Mouse (Mus musculus) liver, adult 2 months (tissue): ENCODE measurements around the gene Gnb1. TPM values are rescaled to one million over a fixed set of nuclear protein-coding genes. Genes with fewer than 3 reads are reported as not detected.

Source experiments
- DNase-seq: peaks from one replicate; pipeline ENCODE4 v3.0.0-alpha.2; 2011; ENCODE audit warnings: low read depth, low spot score; ENCODE audit errors: extremely low read depth
- H3K27ac ChIP-seq: fragments of 200-500 bp; replicated peaks from 2 replicates; pipeline ENCODE4 v1.5.1; 2012; ENCODE audit warnings: low read depth, mild to moderate bottlenecking, control low read depth, inconsistent platforms, low read length; ENCODE audit not compliant: insufficient read depth
- H3K27me3 ChIP-seq: fragments of 200-500 bp; 2 replicates; pipeline ENCODE4 v1.6.1; 2012; ENCODE audit warnings: mild to moderate bottlenecking, moderate library complexity, low read length, inconsistent platforms; ENCODE audit not compliant: control insufficient read depth, insufficient read depth
- H3K36me3 ChIP-seq: fragments of 200-500 bp; 2 replicates; pipeline ENCODE4 v1.6.1; 2012; ENCODE audit warnings: low read length, inconsistent platforms; ENCODE audit not compliant: control insufficient read depth, insufficient read depth
- H3K4me1 ChIP-seq: fragments of 200-500 bp; 2 replicates; pipeline ENCODE4 v1.6.1; 2011; ENCODE audit warnings: low read length; ENCODE audit not compliant: control insufficient read depth, insufficient read depth
- H3K4me3 ChIP-seq: fragments of 200-500 bp; 2 replicates; pipeline ENCODE4 v1.5.1; 2011; ENCODE audit warnings: low read depth, mild to moderate bottlenecking, control low read depth, low read length, moderate library complexity; ENCODE audit not compliant: insufficient read depth
- H3K79me2 ChIP-seq: fragments of 200-500 bp; 2 replicates; pipeline ENCODE4 v1.6.1; 2012; ENCODE audit warnings: inconsistent platforms, mild to moderate bottlenecking, low read length, moderate library complexity; ENCODE audit not compliant: control insufficient read depth, insufficient read depth
- H3K9ac ChIP-seq: fragments of 200-500 bp; 2 replicates; pipeline ENCODE4 v1.6.1; 2012; ENCODE audit warnings: low read depth, mild to moderate bottlenecking, control low read depth, inconsistent platforms, low read length
- CTCF ChIP-seq: fragments of 200-500 bp; IDR thresholded peaks from 2 replicates; pipeline ENCODE4 v1.5.1; 2011; ENCODE audit warnings: low read depth, low read length, control low read depth
- POLR2A ChIP-seq: fragments of 200-500 bp; IDR thresholded peaks from 2 replicates; pipeline ENCODE4 v1.6.1; 2011; ENCODE audit warnings: low read length, control low read depth; ENCODE audit not compliant: insufficient read depth; ENCODE audit errors: extremely low read depth
- WGBS: fragments of 180-500 bp; shearing (Covaris S2); methylation state at CpG from one replicate; pipeline ENCODE4 v1.1.7; 2018; 5-methylcytosine and 5-hydroxymethylcytosine counted together
- polyA plus RNA-seq: library from polyadenylated mRNA; depleted of rRNA; stranded (reverse); fragments of >200 nt; gene quantifications from 2 replicates; pipeline ENCODE4 v1.2.3, GENCODE M21; 2012
- total RNA-seq: library from RNA; depleted of rRNA; stranded (reverse); fragments of >200 nt; gene quantifications from 2 replicates; pipeline ENCODE4 v1.2.3, GENCODE M21; 2014

The Gnb1 gene
- total and polyA plus RNA-seq, 2 experiments, result 26.5 to 143 TPM

DNA sequence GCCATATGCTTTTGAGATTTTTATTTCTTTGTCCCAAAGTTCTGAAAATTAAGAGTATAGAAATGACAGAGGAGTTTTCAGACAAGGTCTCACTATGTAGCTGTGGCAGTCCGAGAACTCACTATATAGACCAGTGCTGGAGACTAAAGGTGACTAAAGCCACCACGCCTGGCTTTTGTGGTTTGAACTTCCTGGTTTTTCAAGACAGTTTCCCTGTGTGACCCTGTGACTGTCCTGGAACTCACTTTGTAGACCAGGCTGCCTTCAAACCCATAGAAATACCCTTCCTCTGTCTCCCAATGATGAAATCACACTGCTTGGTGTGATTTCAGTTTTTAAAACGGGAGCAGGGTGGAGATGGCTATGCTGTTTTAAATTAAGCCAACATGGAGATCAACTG, 38.1 kb downstream of the Gnb1 start:
- H3K27me3 ChIP-seq, result no peaks in the 10 kb centered on the region

GRCm38 (mm10) chr4:155549993-155550392, 58.8 kb downstream of the Gnb1 start:
- no peak overlapping the region for H3K9ac ChIP-seq
- H3K27ac ChIP-seq, result no peak overlapping the region
- no peaks in the 10 kb centered on the region for H3K27me3 ChIP-seq
- no peaks in the 10 kb centered on the region for H3K4me1 ChIP-seq
- H3K79me2 ChIP-seq, result peaks cover 3% of the 10 kb centered on the region; the same call in 1 of the 2 replicates
- 93% methylated on average over 7 of the region's 7 CpGs for WGBS
- TF ChIP-seq POLR2A, result no peak
- no peak for TF ChIP-seq CTCF
- no peak overlapping the region for H3K4me3 ChIP-seq
- DNase-seq, result no peak
- H3K36me3 ChIP-seq, result peaks cover 30% of the 10 kb centered on the region

More for the DNA sequence above, 38.1 kb downstream of the Gnb1 start:
- Histone ChIP-seq H3K4me3 (no peak overlapping the region), H3K79me2 (peaks cover 16% of the 10 kb centered on the region), H3K27ac (no peak overlapping the region), H3K4me1 (peaks cover 3% of the 10 kb centered on the region), H3K9ac (no peak overlapping the region), H3K36me3 (peaks cover 28% of the 10 kb centered on the region)
- TF ChIP-seq POLR2A (no peak), CTCF (no peak)
- WGBS, result 88% methylated on average over 3 of the region's 3 CpGs
- peak; percentile 16 for DNase-seq

DNA sequence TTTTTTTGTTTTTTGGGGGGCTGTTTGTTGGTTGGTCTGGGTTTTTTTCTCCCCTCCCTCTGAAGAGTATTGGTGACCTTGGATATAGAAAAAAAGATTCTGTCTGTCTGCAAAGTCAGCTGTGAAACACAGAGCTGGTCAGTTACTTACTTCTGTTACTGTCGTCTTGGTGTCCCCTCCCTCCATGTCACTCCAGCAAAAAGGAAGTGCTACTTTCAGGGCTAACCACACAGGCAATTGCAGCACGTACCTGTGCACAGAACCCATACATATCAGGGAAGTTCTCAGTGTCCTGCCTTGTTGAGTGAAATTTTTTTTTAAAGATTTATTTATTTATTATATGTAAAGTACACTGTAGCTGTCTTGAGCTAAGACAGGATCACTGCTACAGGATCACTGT, 59.3 kb downstream of the Gnb1 start:
- DNase-seq, result no peak
- H3K4me1 ChIP-seq, result no peaks in the 10 kb centered on the region
- peaks cover 31% of the 10 kb centered on the region for H3K36me3 ChIP-seq
- 79% methylated on average over 2 of the region's 2 CpGs for WGBS
- H3K9ac ChIP-seq, result no peak overlapping the region
- H3K27ac ChIP-seq, result no peak overlapping the region
- TF ChIP-seq POLR2A (no peak), CTCF (no peak)
- H3K79me2 ChIP-seq, result peaks cover 3% of the 10 kb centered on the region; the same call in 1 of the 2 replicates
- no peak overlapping the region for H3K4me3 ChIP-seq
- no peaks in the 10 kb centered on the region for H3K27me3 ChIP-seq

GRCm38 (mm10) chr4:155551073-155551472, 59.9 kb downstream of the Gnb1 start:
- Histone ChIP-seq H3K9ac (no peak overlapping the region), H3K4me1 (no peaks in the 10 kb centered on the region), H3K36me3 (peaks cover 34% of the 10 kb centered on the region), H3K4me3 (no peak overlapping the region), H3K79me2 (peaks cover 3% of the 10 kb centered on the region; the same call in 1 of the 2 replicates), H3K27me3 (no peaks in the 10 kb centered on the region), H3K27ac (no peak overlapping the region)
- TF ChIP-seq CTCF (no peak), POLR2A (no peak)
- no peak for DNase-seq
- 90% methylated on average over 4 of the region's 4 CpGs for WGBS

DNA sequence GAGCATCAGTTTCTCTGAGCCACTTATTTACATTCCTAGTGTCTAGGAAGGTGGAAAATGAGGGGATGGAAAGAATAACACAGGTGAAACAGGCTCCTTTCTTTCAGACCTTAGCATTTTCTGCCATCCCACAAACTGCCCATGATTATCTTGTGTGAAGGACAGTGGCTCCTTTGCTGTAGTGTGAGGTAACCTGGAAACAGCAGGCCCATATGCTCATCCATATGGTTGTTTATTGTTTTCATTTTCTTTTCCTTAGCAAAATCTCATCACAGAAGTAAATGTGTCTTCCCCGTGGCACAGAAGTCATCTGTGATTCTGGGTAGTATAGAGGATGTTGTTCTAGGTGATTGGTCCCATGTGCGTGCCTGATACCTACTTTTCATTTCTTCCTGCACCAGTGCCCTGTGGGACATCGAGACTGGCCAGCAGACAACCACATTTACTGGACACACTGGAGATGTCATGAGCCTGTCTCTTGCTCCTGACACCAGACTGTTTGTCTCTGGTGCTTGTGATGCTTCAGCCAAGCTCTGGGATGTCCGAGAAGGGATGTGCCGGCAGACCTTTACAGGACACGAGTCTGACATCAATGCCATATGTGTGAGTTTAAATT, 61.9 kb downstream of the Gnb1 start:
- peaks cover under 1% of the 10 kb centered on the region for H3K4me1 ChIP-seq
- TF ChIP-seq CTCF (no peak), POLR2A (no peak)
- no peaks in the 10 kb centered on the region for H3K27me3 ChIP-seq
- WGBS, result 94% methylated on average over 6 of the region's 6 CpGs
- no peak overlapping the region for H3K27ac ChIP-seq
- peaks cover 34% of the 10 kb centered on the region for H3K36me3 ChIP-seq
- no peak for DNase-seq
- H3K9ac ChIP-seq, result no peak overlapping the region
- peaks cover 3% of the 10 kb centered on the region; the same call in 1 of the 2 replicates for H3K79me2 ChIP-seq
- H3K4me3 ChIP-seq, result no peak overlapping the region

GRCm38 (mm10) chr4:155554880-155555279, 63.7 kb downstream of the Gnb1 start:
- H3K4me1 ChIP-seq, result peaks cover 8% of the 10 kb centered on the region
- DNase-seq, result peak; percentile 64
- peaks cover 33% of the 10 kb centered on the region for H3K36me3 ChIP-seq
- no peak for TF ChIP-seq POLR2A
- TF ChIP-seq CTCF, result no peak
- H3K27me3 ChIP-seq, result no peaks in the 10 kb centered on the region
- no peak overlapping the region for H3K9ac ChIP-seq
- 19% methylated on average over 4 of the region's 4 CpGs for WGBS
- H3K27ac ChIP-seq, result peak overlapping the region; percentile 5; the same call in 1 of the 2 replicates
- H3K79me2 ChIP-seq, result no peaks in the 10 kb centered on the region
- H3K4me3 ChIP-seq, result no peak overlapping the region
